Mouse (Mus musculus) inflammation-experienced regulatory T-cells, adult 6 months (primary cell): ENCODE measurements around the gene Hrh1. TPM values are rescaled to one million over a fixed set of nuclear protein-coding genes. Genes with fewer than 3 reads are reported as not detected.
A peak's percentile ranks its signal among the peaks of the same experiment; 100 is the strongest.

ENCODE experiments used
- ATAC-seq: one replicate; pipeline ENCODE4 v1.8.0; 2017
- polyA plus RNA-seq, 3 experiments: library from polyadenylated mRNA; unstranded; fragments of 100-300 nt; shearing (Covaris generic); gene quantifications; one replicate each; pipeline ENCODE4 v1.2.1; 2017

Hrh1 gene
- polyA plus RNA-seq, 3 experiments from 2014 or later = 0.13 TPM; not detected in 2

DNA sequence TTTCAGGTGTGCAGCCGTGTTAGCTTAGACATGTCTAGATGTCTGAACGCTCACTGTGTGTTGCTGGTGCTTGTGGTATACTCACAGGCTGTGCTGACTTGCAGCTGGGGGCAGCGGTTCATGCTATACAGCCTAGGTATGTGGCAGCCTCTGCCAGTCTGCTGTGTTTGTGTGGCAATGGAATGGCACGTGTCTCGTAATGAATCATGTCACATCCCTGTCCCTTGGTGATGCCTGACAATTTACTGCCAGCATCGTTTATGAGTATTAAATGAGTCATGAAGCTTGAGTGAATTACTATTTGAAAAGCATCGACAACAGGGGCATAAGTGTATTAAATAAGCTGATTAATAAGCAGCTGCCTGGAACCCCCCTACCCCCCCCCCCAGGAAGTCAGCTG is 9.3 kb downstream of the Hrh1 start:
- ATAC-seq = no peak

- ATAC-seq = no peak
Observed at GRCm38 (mm10) chr6:114408278-114408677, 10.5 kb downstream of the Hrh1 start.

DNA sequence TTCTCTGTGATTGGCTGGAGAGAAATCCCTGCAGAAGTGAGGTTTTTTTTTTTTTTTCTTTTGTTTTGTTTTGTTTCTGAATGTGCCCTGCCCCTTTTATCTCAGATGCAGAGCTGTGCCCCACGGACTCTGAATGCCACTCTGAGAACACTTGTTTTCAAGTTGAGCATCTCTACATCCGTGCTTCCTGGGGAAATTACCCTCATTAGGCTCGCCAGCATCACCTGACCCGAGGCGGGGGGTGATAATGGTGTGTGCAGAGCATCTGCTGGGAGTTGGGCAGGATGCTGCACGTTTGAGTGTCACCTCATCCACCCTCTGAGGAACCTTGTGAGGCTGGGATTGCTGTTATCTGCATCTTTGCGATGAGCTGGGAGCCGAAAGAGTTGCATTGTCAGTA is 14.2 kb downstream of the Hrh1 start:
- peak; percentile 56 for ATAC-seq

DNA sequence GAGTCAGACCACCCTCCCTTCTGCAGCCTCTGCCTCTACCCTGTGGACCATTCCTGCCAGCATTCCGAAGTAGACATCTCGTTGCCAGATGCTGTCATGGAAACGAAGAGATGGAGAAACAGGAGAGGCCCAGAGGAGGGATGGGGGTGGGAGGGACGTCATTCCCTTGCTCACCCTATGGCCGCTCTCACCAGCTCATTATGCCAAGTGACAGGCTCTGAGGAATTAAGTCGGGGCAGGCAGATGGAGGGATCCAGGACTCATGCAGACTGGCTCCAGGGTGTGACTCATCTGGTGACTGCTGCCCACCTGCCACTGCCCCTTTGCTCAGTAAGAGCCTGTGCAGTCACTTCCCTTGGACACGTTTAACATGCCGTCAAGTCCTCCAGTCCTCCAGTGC is 16.8 kb downstream of the Hrh1 start:
- no peak for ATAC-seq

GRCm38 (mm10) chr6:114418037-114418436 is 20.3 kb downstream of the Hrh1 start:
- no peak for ATAC-seq

GRCm38 (mm10) chr6:114421061-114421460 is 23.3 kb downstream of the Hrh1 start:
- ATAC-seq = no peak

- ATAC-seq = no peak
Observed at GRCm38 (mm10) chr6:114423051-114423676, 25.4 kb downstream of the Hrh1 start.

- no peak for ATAC-seq
Observed at GRCm38 (mm10) chr6:114425343-114425742, 27.6 kb downstream of the Hrh1 start.

DNA sequence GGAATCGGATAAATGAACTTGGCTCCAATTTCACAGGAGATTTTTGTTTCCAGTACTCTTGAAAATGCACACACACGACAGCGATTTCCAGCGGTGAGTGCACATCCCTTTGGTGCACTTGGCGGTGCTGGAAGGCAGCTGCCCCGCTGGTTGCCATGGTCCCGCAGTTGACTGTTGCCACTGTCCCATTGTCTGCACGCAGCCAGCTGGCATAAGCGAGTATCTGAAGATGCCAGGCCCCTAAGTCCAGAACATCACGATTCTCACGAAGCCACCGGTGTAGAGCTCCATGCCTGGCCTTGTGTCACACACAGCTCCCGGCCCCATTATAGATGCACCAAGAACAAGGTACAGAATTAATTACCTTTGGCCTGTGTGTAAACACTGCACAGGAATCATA is 29.9 kb downstream of the Hrh1 start:
- no peak for ATAC-seq

DNA sequence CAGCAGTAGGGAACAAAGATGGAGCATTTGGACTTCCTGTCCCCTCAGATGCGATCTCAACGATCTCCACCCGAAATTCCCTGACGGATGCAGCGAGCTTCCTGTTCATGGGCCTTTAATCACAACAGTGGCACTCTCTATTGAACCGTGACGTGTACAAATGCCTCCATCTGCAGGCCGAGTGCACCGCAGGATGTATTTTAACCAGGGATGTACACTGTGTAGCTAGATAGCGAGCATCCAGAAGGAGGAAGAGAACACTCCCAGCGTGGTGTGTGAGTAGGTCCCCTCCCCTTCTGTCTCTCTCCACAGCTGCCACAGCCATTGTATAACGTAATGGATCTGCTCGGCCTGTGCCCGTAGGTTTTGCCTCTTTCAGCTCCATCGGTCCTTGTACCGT is 31.1 kb downstream of the Hrh1 start:
- no peak for ATAC-seq

DNA sequence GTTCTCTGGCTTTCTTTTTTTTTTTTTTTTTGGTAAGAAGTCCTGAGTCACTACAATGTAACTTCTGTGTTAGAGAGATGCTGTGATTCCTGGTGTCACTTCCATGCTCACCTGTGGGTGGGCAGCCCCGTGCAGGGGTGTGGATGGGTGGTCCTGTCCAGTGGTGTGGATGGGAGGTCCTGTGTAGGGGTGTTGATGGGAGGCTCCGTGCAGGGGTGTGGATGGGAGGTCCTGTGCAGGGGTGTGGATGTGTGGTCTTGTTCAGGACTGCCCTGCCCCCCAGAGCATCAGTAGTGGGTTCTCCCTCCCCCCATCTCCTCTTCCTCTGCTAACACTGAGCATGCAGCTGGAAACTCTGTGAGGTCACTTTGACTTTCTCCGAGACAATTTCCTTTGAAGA is 34.9 kb downstream of the Hrh1 start:
- ATAC-seq = no peak

DNA sequence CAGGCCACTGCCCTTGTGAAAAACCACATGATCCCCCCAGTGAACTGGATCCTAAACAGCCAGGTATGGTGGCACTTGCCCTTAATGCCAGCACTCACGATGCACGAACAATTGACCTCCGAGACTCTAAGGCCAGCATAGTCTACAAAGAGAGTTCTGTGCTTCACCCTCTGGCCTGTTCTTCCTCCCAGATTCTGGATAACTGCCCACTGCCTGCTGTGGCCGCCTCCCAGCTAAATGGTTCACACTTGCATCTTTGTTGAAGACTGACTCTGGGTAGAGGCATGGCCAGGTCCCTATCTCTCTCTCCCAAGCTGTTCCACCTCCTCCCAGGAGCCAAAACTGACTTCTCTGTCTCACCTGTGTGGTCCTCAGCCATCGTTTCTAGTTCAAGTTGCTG is 36.8 kb downstream of the Hrh1 start:
- no peak for ATAC-seq

DNA sequence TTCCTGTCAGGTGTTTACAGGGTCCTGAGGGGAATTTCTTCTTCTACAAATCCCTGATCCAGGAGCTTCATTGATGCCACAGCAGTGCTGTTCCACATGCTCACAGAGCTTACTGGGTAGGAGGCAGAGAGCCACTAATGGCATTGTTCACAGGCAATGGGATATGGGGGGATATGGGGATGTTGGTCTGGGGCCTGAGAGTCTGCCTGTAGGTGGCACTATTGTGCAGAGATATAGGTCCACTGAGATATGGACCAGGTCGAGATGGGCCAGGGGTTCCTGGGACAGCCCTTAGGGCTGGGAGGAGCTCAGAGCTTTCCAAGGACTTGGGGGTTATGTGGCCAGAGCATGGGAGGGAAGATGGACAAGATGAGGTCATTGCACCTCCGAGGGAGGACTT is 42.6 kb downstream of the Hrh1 start:
- ATAC-seq = no peak

GRCm38 (mm10) chr6:114440788-114441453 is 43.2 kb downstream of the Hrh1 start:
- no peak for ATAC-seq

- ATAC-seq = no peak
Observed at GRCm38 (mm10) chr6:114444247-114444844, 46.6 kb downstream of the Hrh1 start.

- no peak for ATAC-seq
Observed at GRCm38 (mm10) chr6:114444976-114445375, 47.2 kb downstream of the Hrh1 start.

GRCm38 (mm10) chr6:114448888-114449287 is 51.2 kb downstream of the Hrh1 start:
- ATAC-seq = no peak

DNA sequence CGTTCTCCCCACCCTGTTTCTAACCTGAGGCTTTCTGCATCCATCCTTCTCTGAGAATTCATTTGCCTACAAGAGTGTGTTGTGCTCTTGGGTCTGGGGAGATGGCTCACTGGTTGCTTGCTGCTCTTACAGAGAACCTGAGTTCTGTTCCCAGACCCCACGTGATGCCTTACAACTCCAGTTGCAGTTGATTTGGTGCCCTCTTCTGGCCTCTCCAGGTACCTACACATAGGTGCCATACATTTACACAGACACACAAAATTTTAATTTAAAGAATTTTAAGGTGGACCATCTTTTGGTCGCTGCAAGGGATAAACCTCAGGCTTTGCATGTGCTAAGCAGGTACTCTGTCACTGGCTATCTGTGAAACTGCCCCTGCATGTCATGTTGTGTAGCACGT is 57.5 kb downstream of the Hrh1 start:
- ATAC-seq = no peak

DNA sequence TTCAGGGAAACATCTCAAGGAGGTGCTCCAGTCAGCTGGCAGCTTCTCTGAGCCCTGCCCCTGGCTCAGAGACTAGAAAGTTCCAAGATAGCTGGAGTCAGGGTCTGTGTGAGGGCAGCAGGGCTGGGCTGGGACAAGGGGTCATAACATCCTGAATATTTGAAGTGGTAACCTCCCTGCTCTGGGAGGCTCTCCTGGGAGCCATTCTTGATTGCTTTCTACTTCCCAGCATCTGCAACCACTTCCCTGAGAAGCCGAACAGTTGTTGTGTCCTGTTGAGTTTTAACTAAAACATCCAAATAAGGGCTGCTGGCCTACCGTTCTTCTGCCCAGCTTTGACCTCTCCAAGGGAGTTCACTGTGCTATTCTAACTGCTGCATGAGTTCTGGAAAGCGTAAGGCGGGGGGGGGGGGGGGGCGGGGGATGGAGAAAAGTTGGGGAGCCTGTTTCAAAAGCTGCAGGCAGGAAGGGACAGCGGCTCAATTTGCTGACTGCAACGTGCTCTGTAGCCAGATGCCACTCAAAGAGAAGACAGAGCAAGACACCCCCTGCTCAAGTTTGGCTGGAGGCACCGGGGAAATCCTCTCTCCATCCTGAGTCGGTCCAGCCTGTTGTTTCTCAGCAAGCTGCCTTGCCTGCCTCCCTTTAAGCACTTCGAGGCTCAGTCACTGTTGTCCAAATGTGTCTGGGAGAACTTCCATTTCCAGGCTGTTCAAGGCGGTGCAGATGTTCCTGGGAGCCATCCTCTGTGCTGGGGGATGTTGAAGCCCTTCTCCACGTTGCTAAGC is 58.7 kb downstream of the Hrh1 start:
- no peak for ATAC-seq

GRCm38 (mm10) chr6:114457299-114457698 is 59.6 kb downstream of the Hrh1 start:
- ATAC-seq = no peak

GRCm38 (mm10) chr6:114458191-114458590 is 60.5 kb downstream of the Hrh1 start:
- ATAC-seq = no peak

DNA sequence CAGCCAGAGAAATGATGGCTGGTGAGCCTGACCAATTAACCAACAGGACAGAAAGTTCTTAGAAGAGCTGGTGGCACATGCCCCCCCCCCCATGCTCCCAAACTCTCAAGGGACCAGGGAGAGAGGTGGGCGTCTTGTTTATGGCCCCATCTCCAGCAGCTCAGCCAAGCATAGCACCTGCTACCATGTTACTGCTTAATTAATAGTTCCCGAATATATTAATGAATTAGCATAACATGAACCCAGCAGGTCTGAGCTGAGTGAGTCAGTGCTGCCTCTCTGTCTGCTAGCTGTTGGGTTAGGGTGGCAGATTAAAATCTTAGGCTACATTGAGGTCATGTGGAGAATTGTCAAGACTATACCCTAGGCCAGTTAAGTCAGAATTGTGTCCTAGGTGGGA is 62.2 kb downstream of the Hrh1 start:
- ATAC-seq = no peak

DNA sequence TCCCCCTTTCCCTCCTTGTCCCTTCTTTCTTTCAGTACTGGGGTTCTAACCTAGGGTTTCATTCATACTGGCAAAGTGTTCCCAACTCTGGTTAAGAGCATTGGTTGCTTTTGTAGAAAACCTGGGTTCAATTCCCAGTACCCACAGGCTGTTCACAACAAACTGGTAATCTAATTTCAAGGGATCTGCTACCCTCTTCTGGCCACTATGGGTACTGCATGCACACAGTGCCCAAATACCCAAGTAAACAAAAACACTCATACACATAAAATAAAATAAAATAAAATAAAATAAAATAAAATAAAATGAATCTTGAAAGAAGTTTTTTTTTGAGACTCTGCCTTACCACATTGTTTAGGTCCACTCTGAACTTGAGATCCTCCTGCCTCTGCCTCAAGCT is 63.8 kb downstream of the Hrh1 start:
- ATAC-seq = no peak

DNA sequence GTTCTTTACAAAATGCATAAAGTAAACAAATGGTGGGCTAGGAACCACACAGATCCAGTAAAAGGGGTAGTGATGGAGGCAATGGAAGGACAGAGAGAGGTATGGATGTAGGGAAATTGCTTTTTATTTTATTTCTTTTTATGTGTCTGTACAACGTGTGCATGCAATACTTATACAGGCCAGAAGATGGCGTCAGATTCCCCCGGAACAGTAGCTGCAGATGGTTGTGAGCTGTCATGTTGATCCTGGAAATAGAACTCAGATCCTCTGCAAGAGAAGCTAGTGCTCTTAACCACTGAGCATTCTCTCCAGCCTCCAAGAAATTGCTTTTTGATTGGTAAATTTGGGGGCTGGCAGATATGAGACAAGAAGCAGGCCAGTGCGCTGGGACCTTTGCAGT is 65.0 kb downstream of the Hrh1 start:
- ATAC-seq = no peak
